Mouse (Mus musculus): ENCODE measurements around the gene Sppl2b.

GRCm38 (mm10) chr10:80896581-80897485 lies 41.8 kb downstream of the Sppl2b start:
- no peak for TF ChIP-seq FLI1 (IDR thresholded peaks at IDR 0.05; ENCODE audit: low read length)
- no peak for TF ChIP-seq GATA1 (IDR thresholded peaks at IDR 0.05; ENCODE audit: borderline replicate concordance, low read length)
